Comparison of ENCODE assay signal across 26 mouse cellular contexts in genomic region chr4:135118855-135119474, GRCm38 (mm10). TPM values are rescaled to one million over a fixed set of nuclear protein-coding genes. Genes with fewer than 3 reads are reported as not detected.
DNase-seq lines count a peak whose midpoint lies in the region; ATAC-seq and TF ChIP-seq lines count a peak whose summit lies in the region.
"Had no signal": no experiment of that assay in that cellular context is flagged by ENCODE, and none has a peak within 500 bp of the region (broad histone marks: within the 10 kb centered on the region; RNA-seq: fewer than 3 reads in every experiment).

No protein-coding gene starts in this region.

- H3K4me1 ChIP-seq in megakaryocyte, embryonic 14.5 days: peaks cover 93% of the 10 kb centered on the region
- peaks cover 10% of the 10 kb centered on the region for H3K4me1 ChIP-seq in embryonic facial prominence, embryonic 15.5 days
- H3K4me1 ChIP-seq in forebrain, postnatal 0 days (ENCODE audit: insufficient read depth): no peaks in the 10 kb centered on the region
- H3K4me1 ChIP-seq: heart, embryonic 13.5 days; hindbrain, embryonic 12.5 days; neural tube, embryonic 15.5 days; stomach, embryonic 15.5 days had no signal

- no peaks in the 10 kb centered on the region; the same call in 1 of the 2 replicates for H3K9me3 ChIP-seq in megakaryocyte, embryonic 14.5 days
- no peaks in the 10 kb centered on the region for H3K9me3 ChIP-seq in embryonic facial prominence, embryonic 15.5 days (replicated peaks)
- no peaks in the 10 kb centered on the region for H3K9me3 ChIP-seq in forebrain, postnatal 0 days (ENCODE audit: low read length)
- H3K9me3 ChIP-seq: embryonic facial prominence, embryonic 12.5 days; heart, embryonic 13.5 days; hindbrain, embryonic 12.5 days; midbrain, embryonic 10.5 days; neural tube, embryonic 15.5 days; stomach, embryonic 15.5 days had no signal

- no peak for TF ChIP-seq CTCF in forebrain, postnatal 0 days (IDR thresholded peaks at IDR 0.05; ENCODE audit: low read depth)

- H3K9ac ChIP-seq in embryonic facial prominence, embryonic 15.5 days: no peak overlapping the region
- no peak overlapping the region for H3K9ac ChIP-seq in forebrain, postnatal 0 days
- H3K9ac ChIP-seq: embryonic facial prominence, embryonic 12.5 days; heart, embryonic 13.5 days; hindbrain, embryonic 12.5 days; neural tube, embryonic 15.5 days; stomach, embryonic 15.5 days had no signal

- H3K4me3 ChIP-seq in megakaryocyte, embryonic 14.5 days (replicated peaks): peak overlapping the region; percentile 93
- H3K4me3 ChIP-seq in embryonic facial prominence, embryonic 15.5 days (replicated peaks): no peak overlapping the region
- H3K4me3 ChIP-seq in forebrain, postnatal 0 days (ENCODE audit: low read depth, low read length): no peak overlapping the region
- H3K4me3 ChIP-seq: embryonic facial prominence, embryonic 12.5 days; heart, adult 2 months; heart, embryonic 13.5 days; hindbrain, embryonic 12.5 days; midbrain, embryonic 10.5 days; neural tube, embryonic 15.5 days; stomach, embryonic 15.5 days had no signal

- ATAC-seq in megakaryocyte, adult 5-6 weeks (ENCODE audit: poor library complexity, severe bottlenecking): no peak
- ATAC-seq in embryonic facial prominence, embryonic 15.5 days (ENCODE audit: insufficient number of reproducible peaks, low FRiP score, low TSS enrichment, low read depth): no peak
- ATAC-seq in forebrain, postnatal 0 days: no peak
- no peak for ATAC-seq in inflammation-experienced regulatory T-cells, adult 6 months
- ATAC-seq: forebrain, embryonic 14.5 days had no signal

- peaks cover 26% of the 10 kb centered on the region for H3K36me3 ChIP-seq in megakaryocyte, embryonic 14.5 days (replicated peaks; ENCODE audit: low read length)
- no peaks in the 10 kb centered on the region for H3K36me3 ChIP-seq in embryonic facial prominence, embryonic 15.5 days
- H3K36me3 ChIP-seq in forebrain, postnatal 0 days (ENCODE audit: insufficient read depth): no peaks in the 10 kb centered on the region
- H3K36me3 ChIP-seq: embryonic facial prominence, embryonic 12.5 days; heart, embryonic 13.5 days; hindbrain, embryonic 12.5 days; midbrain, embryonic 10.5 days; neural tube, embryonic 15.5 days; stomach, embryonic 15.5 days had no signal

- peak; percentile 83 for DNase-seq in adrenal gland, adult 2 months
- no peak for DNase-seq in forebrain, postnatal 0 days
- no peak for DNase-seq in gastrocnemius, adult 8-10 months (ENCODE audit: low spot score in 2 of 2)
- DNase-seq: cerebellum, adult 18-20 months; gastrocnemius, postnatal 25 days; heart, adult 2 months; heart, postnatal 14 days; kidney, adult 2 months; kidney, postnatal 14 days; lung, postnatal 4 days; right cerebral cortex, adult 18-20 months; thymus, postnatal 36 days had no signal

- 90% methylated on average over 12 of the region's 12 CpGs for whole genome bisulfite sequencing in embryonic facial prominence, embryonic 15.5 days
- 92% methylated on average over 12 of the region's 12 CpGs for WGBS in forebrain, postnatal 0 days

- H3K27me3 ChIP-seq in megakaryocyte, embryonic 14.5 days (replicated peaks): no peaks in the 10 kb centered on the region
- peaks cover 4% of the 10 kb centered on the region; the same call in 1 of the 2 replicates for H3K27me3 ChIP-seq in embryonic facial prominence, embryonic 15.5 days
- no peaks in the 10 kb centered on the region for H3K27me3 ChIP-seq in forebrain, postnatal 0 days (ENCODE audit: insufficient read depth, low read length)
- H3K27me3 ChIP-seq: embryonic facial prominence, embryonic 12.5 days; hindbrain, embryonic 12.5 days; neural tube, embryonic 15.5 days; stomach, embryonic 15.5 days had no signal

- H3K27ac ChIP-seq in embryonic facial prominence, embryonic 15.5 days (replicated peaks): 0 out of 2 replicates have a peak overlapping the region, but pooled peaks have one; percentile 79
- no peak overlapping the region for H3K27ac ChIP-seq in forebrain, postnatal 0 days (ENCODE audit: low read depth, low read length)
- H3K27ac ChIP-seq: heart, adult 2 months; heart, embryonic 13.5 days; hindbrain, embryonic 12.5 days; midbrain, embryonic 10.5 days; neural tube, embryonic 15.5 days; stomach, embryonic 15.5 days had no signal

- H3K4me2 ChIP-seq in embryonic facial prominence, embryonic 15.5 days (replicated peaks): no peak overlapping the region
- no peak overlapping the region for H3K4me2 ChIP-seq in forebrain, postnatal 0 days (ENCODE audit: low read depth)
- H3K4me2 ChIP-seq: embryonic facial prominence, embryonic 12.5 days; heart, embryonic 13.5 days; hindbrain, embryonic 12.5 days; neural tube, embryonic 15.5 days; stomach, embryonic 15.5 days had no signal

RNA-seq across cellular contexts. Expression of gene Runx3, which starts 1.5 kb away (rescaled TPM):
- 128 and 414 TPM in 2 replicates for polyA plus RNA-seq in megakaryocyte, embryonic 14.5 days (2012; ENCODE audit: insufficient read depth, low replicate concordance)
- 18.1 and 20.8 TPM in 2 replicates for total RNA-seq in megakaryocyte, adult 5-6 weeks (2015)
- total RNA-seq in megakaryocyte, adult 5-6 weeks (2017): 4.3 and 6.5 TPM in 2 replicates
- 1 to 10 TPM; 3.1 to 4.0 TPM for total RNA-seq in adrenal gland, adult 2 months (2021)
- polyA plus RNA-seq in adrenal gland, adult 2 months (2012; rRNA removed): 3.4 and 4.7 TPM in 2 replicates
- polyA plus RNA-seq in embryonic facial prominence, embryonic 15.5 days (2015; fragmentation: Nextera tagmentation; extraction: Ambion mirVana): 2.9 and 3.2 TPM in 2 replicates
- total RNA-seq in forebrain, postnatal 0 days (2014; rRNA removed): not detected in 2 replicates
- polyA plus RNA-seq in forebrain, postnatal 0 days (2015; fragmentation: Nextera tagmentation; extraction: Ambion mirVana): not detected in 2 replicates
- total RNA-seq in gastrocnemius, adult 8-10 months (2022): under 1 TPM in 1 of 4 experiments, not detected in 3; 0.07 TPM
- polyA plus RNA-seq in inflammation-experienced regulatory T-cells, adult 6 months (2017; shearing (Covaris generic)): 10 to 100 TPM in 2 of 3 experiments, 1 to 10 TPM in 1; 9.2 to 26.5 (median 11.1) TPM
- total RNA-seq: layer of hippocampus, adult 18-20 months; layer of hippocampus, postnatal 14 days; midbrain, postnatal 0 days had no signal
- polyA plus RNA-seq: forebrain, embryonic 14.5 days; midbrain, postnatal 0 days had no signal
